Mouse (Mus musculus): ENCODE data around the gene Grin2b.

GRCm38 (mm10) chr6:136011038-136011311 lies 162.3 kb downstream of the Grin2b start:
- TF ChIP-seq CTCF (IDR thresholded peaks at IDR 0.05; ENCODE audit: low read depth) (no peak), EP300 (IDR thresholded peaks at IDR 0.05; ENCODE audit: low read depth) (no peak)

Data from liver, postnatal 0 days (tissue).